Mouse (Mus musculus): ENCODE measurements at regions not wholly inside any gene's neighbourhood (a gene's known extent, or its start where the extent isn't known, plus 50 kb on each side); places are given as distances from the start of the nearest gene placed in this dataset.
"Not testable (repeated sequence)": the region's sequence is repeated elsewhere in the genome, so short reads cannot be mapped to it uniquely, and the experiment has no call there.

GRCm38 (mm10) chr12:44674541-44674940, 345.9 kb downstream of the Nrcam start:
- DNase-seq, result not testable (repeated sequence)

- DNase-seq, result peak; percentile 6 to 40
Measured at GRCm38 (mm10) chr12:44675003-44675402, 346.3 kb downstream of the Nrcam start.
